Mouse (Mus musculus) hindbrain, embryonic 11.5 days (tissue): ENCODE data around the gene Erbb3. TPM values are rescaled to one million over a fixed set of nuclear protein-coding genes. Genes with fewer than 3 reads are reported as not detected.

ENCODE experiments used
- ATAC-seq: fragments of 200-750 bp; cut with Nextera tagmentation; 2 replicates; pipeline ENCODE4 v1.8.0; 2017; ENCODE audit warnings: mild to moderate bottlenecking, moderate TSS enrichment, moderate library complexity; ENCODE audit not compliant: low FRiP score
- DNase-seq: peaks from one replicate; pipeline ENCODE4 v3.0.0-alpha.2; 2015; ENCODE audit warnings: low spot score
- H3K27ac ChIP-seq: fragments of 300-500 bp; sonication (generic); 2 replicates; pipeline ENCODE4 v1.5.1; 2014; ENCODE audit warnings: mild to moderate bottlenecking, low read depth, low read length
- H3K27me3 ChIP-seq: fragments of 300-500 bp; sonication (generic); 2 replicates; pipeline ENCODE4 v1.6.1; 2014; ENCODE audit warnings: mild to moderate bottlenecking, low read length, moderate library complexity, mixed read lengths; ENCODE audit not compliant: control insufficient read depth, insufficient read depth
- H3K36me3 ChIP-seq: fragments of 300-500 bp; sonication (generic); 2 replicates; pipeline ENCODE4 v1.6.1; 2014; ENCODE audit warnings: mild to moderate bottlenecking, low read length, moderate library complexity, mixed read lengths; ENCODE audit not compliant: control insufficient read depth, insufficient read depth
- H3K4me1 ChIP-seq: fragments of 300-500 bp; sonication (generic); replicated peaks from 2 replicates; pipeline ENCODE4 v1.6.1; 2014; ENCODE audit warnings: low read length, mixed read lengths; ENCODE audit not compliant: control insufficient read depth, insufficient read depth
- H3K4me2 ChIP-seq: fragments of 300-500 bp; sonication (generic); replicated peaks from 2 replicates; pipeline ENCODE4 v1.6.1; 2014; ENCODE audit warnings: mild to moderate bottlenecking, low read depth, low read length
- H3K4me3 ChIP-seq: fragments of 300-500 bp; sonication (generic); 2 replicates; pipeline ENCODE4 v1.5.1; 2014; ENCODE audit warnings: low read depth, low read length
- H3K9ac ChIP-seq: fragments of 300-500 bp; sonication (generic); 2 replicates; pipeline ENCODE4 v1.6.1; 2014; ENCODE audit warnings: low read depth, low read length
- H3K9me3 ChIP-seq: fragments of 300-500 bp; sonication (generic); 2 replicates; pipeline ENCODE4 v1.6.1; 2016; ENCODE audit warnings: low read length; ENCODE audit not compliant: control insufficient read depth
- WGBS: fragments of 180-500 bp; shearing (Covaris S2); extraction: QIAGEN DNeasy Blood & Tissue Kit; methylation state at CpG from one replicate; pipeline ENCODE4 v1.1.7; 2014; 5-methylcytosine and 5-hydroxymethylcytosine counted together
- polyA plus RNA-seq: library from polyadenylated mRNA; unstranded; fragments of >200 nt; fragmentation: Nextera tagmentation; extraction: Ambion mirVana; gene quantifications from 2 replicates; pipeline ENCODE4 v1.2.1, GENCODE M21; 2014

Gene Erbb3
- polyA plus RNA-seq, 1 experiment from 2014 or later = 4.6 TPM

GRCm38 (mm10) chr10:128586546-128586945, 2.9 kb downstream of the Erbb3 start:
- Histone ChIP-seq H3K4me3 (no peak overlapping the region), H3K4me1 (0 out of 2 replicates have a peak, but pooled peaks cover 4% of the 10 kb centered on the region), H3K9me3 (no peaks in the 10 kb centered on the region), H3K36me3 (no peaks in the 10 kb centered on the region), H3K27ac (no peak overlapping the region), H3K27me3 (peaks cover 35% of the 10 kb centered on the region), H3K4me2 (no peak overlapping the region), H3K9ac (no peak overlapping the region)
- ATAC-seq (no peak), DNase-seq (no peak)
- WGBS = 5% methylated on average over 1 of the region's 1 CpGs

- Histone ChIP-seq H3K36me3 (no peaks in the 10 kb centered on the region), H3K27me3 (peaks cover 28% of the 10 kb centered on the region), H3K4me3 (no peak overlapping the region), H3K4me1 (0 out of 2 replicates have a peak, but pooled peaks cover 4% of the 10 kb centered on the region), H3K4me2 (no peak overlapping the region), H3K9me3 (no peaks in the 10 kb centered on the region), H3K9ac (no peak overlapping the region), H3K27ac (no peak overlapping the region)
- 9% methylated on average over 4 of the region's 4 CpGs for WGBS
- ATAC-seq (no peak), DNase-seq (no peak)
These were observed 5.1 kb downstream of the Erbb3 start for GRCm38 (mm10) chr10:128584386-128584785.

GRCm38 (mm10) chr10:128583644-128584043, 5.8 kb downstream of the Erbb3 start:
- H3K36me3 ChIP-seq = no peaks in the 10 kb centered on the region
- H3K4me2 ChIP-seq = no peak overlapping the region
- DNase-seq = no peak
- ATAC-seq = no peak
- peaks cover 21% of the 10 kb centered on the region for H3K27me3 ChIP-seq
- H3K9me3 ChIP-seq = no peaks in the 10 kb centered on the region
- H3K27ac ChIP-seq = no peak overlapping the region
- H3K9ac ChIP-seq = no peak overlapping the region
- H3K4me1 ChIP-seq = no peaks in the 10 kb centered on the region
- 20% methylated on average over 7 of the region's 7 CpGs for WGBS
- H3K4me3 ChIP-seq = no peak overlapping the region

GRCm38 (mm10) chr10:128579731-128580130, 9.7 kb downstream of the Erbb3 start:
- H3K9ac ChIP-seq = no peak overlapping the region
- H3K27me3 ChIP-seq = peaks cover 2% of the 10 kb centered on the region; the same call in 1 of the 2 replicates
- H3K4me3 ChIP-seq = no peak overlapping the region
- H3K36me3 ChIP-seq = no peaks in the 10 kb centered on the region
- no peaks in the 10 kb centered on the region for H3K9me3 ChIP-seq
- no peak for ATAC-seq
- H3K27ac ChIP-seq = no peak overlapping the region
- no peak overlapping the region for H3K4me2 ChIP-seq
- DNase-seq = no peak
- 82% methylated on average over 4 of the region's 4 CpGs for WGBS
- no peaks in the 10 kb centered on the region for H3K4me1 ChIP-seq

GRCm38 (mm10) chr10:128579298-128579697, 10.2 kb downstream of the Erbb3 start:
- DNase-seq = no peak
- WGBS = 78% methylated on average over 3 of the region's 3 CpGs
- H3K9me3 ChIP-seq = no peaks in the 10 kb centered on the region

GRCm38 (mm10) chr10:128578330-128578729, 11.1 kb downstream of the Erbb3 start:
- no peaks in the 10 kb centered on the region for H3K4me1 ChIP-seq
- 84% methylated on average over 11 of the region's 11 CpGs for WGBS
- no peaks in the 10 kb centered on the region for H3K36me3 ChIP-seq
- no peak for DNase-seq
- no peak overlapping the region for H3K9ac ChIP-seq
- no peaks in the 10 kb centered on the region for H3K9me3 ChIP-seq
- no peak for ATAC-seq
- no peak overlapping the region for H3K4me3 ChIP-seq
- no peak overlapping the region for H3K27ac ChIP-seq
- H3K27me3 ChIP-seq = no peaks in the 10 kb centered on the region; the same call in 1 of the 2 replicates
- H3K4me2 ChIP-seq = no peak overlapping the region

More at GRCm38 (mm10) chr10:128579298-128579697, 10.2 kb downstream of the Erbb3 start:
- Histone ChIP-seq H3K27me3 (peaks cover 2% of the 10 kb centered on the region; the same call in 1 of the 2 replicates), H3K36me3 (no peaks in the 10 kb centered on the region), H3K4me2 (no peak overlapping the region), H3K9ac (no peak overlapping the region), H3K4me1 (no peaks in the 10 kb centered on the region), H3K27ac (no peak overlapping the region), H3K4me3 (no peak overlapping the region)
- ATAC-seq = no peak

- Histone ChIP-seq H3K4me1 (no peaks in the 10 kb centered on the region), H3K9ac (no peak overlapping the region), H3K4me3 (0 out of 2 replicates have a peak overlapping the region, but pooled peaks have one; percentile 6), H3K27me3 (no peaks in the 10 kb centered on the region; the same call in 1 of the 2 replicates), H3K9me3 (no peaks in the 10 kb centered on the region), H3K27ac (no peak overlapping the region), H3K4me2 (no peak overlapping the region), H3K36me3 (no peaks in the 10 kb centered on the region)
- no peak for ATAC-seq
- WGBS = 95% methylated on average over 2 of the region's 2 CpGs
- DNase-seq = no peak
These were observed 14.4 kb downstream of the Erbb3 start for GRCm38 (mm10) chr10:128575063-128575462.

GRCm38 (mm10) chr10:128565788-128566531, 23.5 kb downstream of the Erbb3 start, which contains the start of gene Pa2g4:
TSS of gene Pa2g4 (minus strand) at chr10:128565987.
- Histone ChIP-seq H3K9me3 (no peaks in the 10 kb centered on the region), H3K4me1 (peaks cover 4% of the 10 kb centered on the region; the same call in 1 of the 2 replicates), H3K4me3 (peak within 1 kb of the TSS; percentile 92), H3K9ac (peak within 1 kb of the TSS; percentile 93), H3K36me3 (no peaks in the 10 kb centered on the region; the same call in 1 of the 2 replicates), H3K4me2 (peak within 1 kb of the TSS; percentile 87), H3K27me3 (no peaks in the 10 kb centered on the region), H3K27ac (peak within 1 kb of the TSS; percentile 81)
- peak; percentile 98 for DNase-seq
- WGBS = under 1% methylated on average over 58 of the region's 58 CpGs
- ATAC-seq = peak; percentile 99
